Mouse (Mus musculus) c-Kit-positive CD71-positive TER-119-positive erythroid progenitor cells, embryonic 14.5 days (primary cell): ENCODE data around the gene Diras2.
"Not testable (repeated sequence)": the region's sequence is repeated elsewhere in the genome, so short reads cannot be mapped to it uniquely, and the experiment has no call there.

ENCODE experiments used
- DNase-seq: peaks from one replicate; pipeline ENCODE4 v3.0.0-alpha.2; 2013; ENCODE audit warnings: low spot score

The Diras2 gene

DNA sequence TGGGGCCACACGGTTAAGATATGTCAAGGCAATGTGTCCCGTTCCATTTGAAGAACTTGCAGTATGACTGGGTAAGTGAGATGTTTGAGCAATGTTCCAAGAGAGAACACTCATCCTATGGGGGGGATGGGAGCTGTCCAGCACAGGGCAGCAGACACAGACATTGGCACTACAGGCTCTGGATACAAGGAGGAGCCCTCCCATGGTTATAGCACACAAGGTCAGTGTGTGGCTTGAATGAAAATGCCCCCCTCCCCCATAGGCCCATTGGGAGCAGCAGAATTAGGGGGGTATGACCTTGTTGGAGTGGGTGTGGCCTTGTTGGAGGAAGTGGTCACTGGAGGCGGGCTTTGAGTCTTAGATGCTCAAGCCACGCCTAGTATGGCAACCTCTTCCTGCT is 12.7 kb downstream of the Diras2 start:
- DNase-seq: no peak

DNA sequence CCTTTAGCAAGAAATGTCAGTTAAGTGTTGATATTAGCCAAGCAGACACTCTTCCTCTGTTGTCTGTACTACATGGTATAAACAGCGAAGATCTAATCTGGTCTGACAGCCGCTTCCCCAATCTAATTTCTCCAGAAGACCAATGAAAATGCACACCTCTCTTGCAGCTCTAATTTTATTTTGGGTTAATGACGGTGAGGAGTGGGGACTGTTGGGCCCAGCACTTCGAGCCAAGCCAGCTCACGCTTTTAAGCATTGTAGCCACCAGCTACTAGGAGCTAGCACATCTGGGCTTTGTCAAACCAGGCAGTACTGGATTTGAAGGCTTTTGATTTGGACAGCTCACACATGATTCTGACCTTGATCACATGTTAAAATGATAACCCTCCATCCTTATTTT is 14.1 kb downstream of the Diras2 start:
- DNase-seq: no peak

DNA sequence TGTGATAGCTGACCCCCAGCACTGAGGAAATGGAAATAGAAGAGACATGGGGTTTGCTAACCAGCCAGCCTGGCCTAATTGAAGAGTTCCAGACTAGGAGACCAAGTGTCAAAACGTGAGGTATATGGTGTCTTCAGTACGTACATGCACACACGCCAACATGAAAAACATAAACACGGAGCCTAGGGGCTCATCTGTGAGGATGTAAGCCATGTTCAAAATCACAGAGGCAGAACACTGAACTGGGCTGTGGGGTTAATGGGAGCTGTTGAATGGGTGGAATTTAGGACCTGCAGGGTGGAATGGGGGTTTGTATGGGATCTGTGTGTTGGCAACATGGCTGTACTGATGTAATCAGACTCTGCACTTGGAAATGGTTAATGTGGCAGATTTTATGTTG is 14.5 kb downstream of the Diras2 start:
- DNase-seq: no peak

DNA sequence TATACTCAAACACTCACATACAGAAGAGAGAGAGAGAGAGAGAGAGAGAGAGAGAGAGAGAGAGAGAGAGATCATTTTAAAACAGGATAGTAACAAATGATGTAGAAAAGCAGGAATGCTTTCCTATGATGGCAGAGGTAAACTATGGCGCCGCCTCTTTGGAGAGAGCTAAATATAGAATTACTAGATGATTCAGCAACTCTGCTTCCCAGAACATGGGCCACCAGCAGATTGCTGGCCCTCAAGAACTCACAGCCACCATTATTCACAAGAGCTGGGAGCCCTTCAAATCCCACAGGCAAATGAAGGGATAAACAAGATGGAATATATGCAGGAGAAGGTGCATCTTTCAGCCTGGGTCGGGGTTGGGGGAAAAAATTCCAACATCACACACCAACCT is 15.0 kb downstream of the Diras2 start:
- no peak for DNase-seq

DNA sequence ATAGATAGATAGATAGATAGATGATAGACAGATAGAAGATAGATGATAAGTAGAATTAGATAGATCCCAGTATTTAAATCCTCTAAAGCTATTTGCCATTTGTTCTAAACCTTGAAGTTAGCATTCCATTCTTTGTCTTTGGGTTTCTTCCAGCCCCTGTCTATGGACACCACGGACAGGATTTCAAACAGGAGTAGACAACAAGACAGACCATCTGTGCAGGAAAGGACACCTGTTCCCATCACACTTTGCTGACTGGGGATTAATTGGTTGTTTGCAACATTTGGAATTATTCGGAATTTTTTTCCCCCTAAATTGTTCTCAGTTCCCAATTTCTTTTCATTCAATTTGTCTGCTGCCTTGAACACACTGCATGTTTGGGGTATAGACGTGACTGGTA is 17.5 kb downstream of the Diras2 start:
- no peak for DNase-seq

DNA sequence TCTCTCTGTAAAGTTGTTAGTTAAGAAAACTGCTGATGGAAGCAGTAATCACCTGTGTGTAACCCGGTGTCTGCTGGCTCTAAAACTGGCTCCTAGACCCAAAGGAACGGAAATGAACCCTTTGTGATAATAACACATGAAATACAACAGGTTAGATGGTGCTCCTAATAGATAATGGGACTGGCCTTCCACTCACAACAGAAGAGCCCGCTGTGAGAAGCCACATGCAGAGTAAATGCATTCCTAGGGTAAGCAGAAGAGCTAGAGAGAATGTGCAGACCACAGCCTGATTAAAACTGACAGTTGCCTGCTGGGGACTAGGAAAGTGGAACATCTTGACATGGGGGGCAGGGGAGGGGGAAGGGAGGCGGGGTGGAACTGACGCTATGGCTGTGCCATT is 18.7 kb downstream of the Diras2 start:
- no peak for DNase-seq

DNA sequence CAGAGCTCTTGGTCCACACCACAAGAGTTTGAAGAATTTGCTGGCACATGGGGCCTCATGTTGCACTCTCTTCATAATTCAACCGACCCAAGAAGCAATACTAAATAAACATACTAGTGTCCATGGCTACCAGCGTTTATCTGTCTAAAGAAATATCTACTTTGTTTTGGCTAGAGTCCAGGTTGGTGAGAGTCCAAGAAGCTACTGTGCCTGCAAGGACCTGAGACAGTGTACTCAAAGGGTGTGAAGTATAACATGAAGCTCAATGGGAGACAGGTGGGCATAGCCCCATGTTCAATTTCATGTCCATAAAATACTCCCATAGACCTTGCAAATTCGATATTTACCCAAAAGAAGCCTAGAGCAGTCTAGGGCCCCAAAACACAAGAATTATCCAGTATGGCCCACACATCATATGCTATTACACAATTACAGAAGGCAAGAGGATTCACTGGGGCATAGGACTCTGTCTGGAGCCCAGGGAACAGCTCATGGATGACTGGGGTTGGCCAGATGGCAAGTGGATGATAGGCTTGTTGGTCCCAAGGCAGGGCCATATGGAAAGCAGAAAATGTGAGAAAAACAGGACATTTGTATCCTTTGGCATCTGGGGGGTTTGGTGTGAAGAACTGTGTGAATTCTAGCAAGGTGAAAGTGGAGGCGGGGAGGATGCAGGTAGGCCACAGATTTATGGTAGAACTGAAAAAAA is 20.8 kb downstream of the Diras2 start:
- no peak for DNase-seq

DNA sequence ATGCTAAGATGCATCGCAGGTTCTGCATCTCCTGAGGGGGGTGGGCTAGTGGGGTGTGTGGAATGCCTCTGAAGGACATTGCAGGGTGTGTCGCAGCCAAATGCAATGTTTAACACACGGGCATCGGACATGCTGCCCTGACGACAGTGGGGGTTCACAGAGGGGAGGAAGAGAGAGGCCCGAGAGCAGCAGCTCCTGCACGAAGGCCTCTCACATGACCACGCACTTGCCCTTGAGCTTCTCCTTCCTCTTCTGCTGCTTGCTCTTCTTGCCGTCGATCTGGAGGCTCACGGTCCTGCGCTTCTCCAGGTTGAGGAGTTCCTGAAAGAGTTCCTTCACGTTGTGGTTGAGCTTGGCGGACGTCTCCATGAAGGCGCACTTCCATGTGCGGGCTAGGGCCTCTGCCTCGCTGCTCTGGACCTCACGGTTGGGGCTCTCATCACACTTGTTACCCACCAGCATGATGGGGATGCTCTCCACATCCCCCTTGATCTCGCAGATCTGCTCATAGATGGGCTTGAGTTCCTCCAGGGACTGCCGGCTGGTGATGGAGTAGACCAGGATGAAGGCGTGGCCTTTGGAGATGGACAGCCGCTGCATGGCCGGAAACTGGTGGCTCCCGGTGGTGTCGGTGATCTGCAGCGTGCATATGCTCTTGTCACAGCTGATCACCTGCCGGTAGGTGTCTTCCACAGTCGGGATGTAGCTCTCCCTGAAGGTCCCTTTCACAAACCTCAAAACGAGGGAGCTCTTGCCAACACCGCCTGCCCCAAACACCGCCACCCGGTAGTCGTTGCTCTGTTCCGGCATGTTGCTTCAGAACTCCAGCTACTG is 23.4 kb downstream of the Diras2 start:
- no peak for DNase-seq

DNA sequence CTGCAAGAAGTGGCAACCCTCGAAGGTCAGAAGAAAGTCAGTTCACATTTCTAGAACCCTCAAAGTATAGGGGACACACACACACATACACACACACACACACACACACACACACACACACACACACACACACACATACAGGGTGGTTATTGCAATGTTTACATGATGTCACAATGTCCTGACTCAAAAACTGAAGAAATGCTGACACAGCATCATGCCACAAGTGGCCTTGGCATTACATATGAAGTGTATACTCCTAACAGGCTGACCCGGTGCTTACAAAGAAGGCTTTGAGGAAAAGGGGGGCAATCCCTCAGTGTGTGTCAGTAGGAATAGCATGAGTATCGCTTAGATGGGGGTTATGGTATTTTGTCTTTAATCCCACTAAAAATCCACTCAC is 24.3 kb downstream of the Diras2 start:
- not testable (repeated sequence) for DNase-seq

DNA sequence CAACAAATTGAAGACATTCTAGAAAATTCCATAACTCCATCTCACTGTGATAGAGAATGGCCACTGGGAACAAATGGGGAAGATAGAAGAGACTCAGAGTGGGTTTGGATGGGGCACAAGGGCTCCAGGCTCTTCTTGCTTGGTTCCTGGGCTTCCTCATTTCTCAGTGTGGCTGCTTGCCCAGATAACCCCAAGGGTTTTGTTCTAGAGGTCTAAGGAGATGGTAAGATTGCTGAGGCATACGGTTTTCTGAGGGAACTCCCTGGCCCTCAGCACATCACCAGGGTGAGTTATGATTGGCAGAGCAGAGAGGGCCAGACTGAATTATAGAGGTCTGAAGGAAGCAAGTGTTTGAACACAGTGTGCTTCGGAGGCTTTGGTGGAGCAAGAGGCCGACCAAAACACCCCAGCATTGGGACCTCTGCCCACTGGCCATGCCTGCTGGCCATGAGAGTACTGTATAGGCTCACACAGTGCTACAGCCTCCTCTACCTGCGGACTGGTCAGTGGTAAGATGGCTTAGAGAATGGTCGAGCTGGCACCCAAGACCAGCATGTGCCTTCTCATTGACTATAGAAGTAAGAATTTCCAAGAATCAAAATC is 25.3 kb downstream of the Diras2 start:
- DNase-seq: not testable (repeated sequence)

DNA sequence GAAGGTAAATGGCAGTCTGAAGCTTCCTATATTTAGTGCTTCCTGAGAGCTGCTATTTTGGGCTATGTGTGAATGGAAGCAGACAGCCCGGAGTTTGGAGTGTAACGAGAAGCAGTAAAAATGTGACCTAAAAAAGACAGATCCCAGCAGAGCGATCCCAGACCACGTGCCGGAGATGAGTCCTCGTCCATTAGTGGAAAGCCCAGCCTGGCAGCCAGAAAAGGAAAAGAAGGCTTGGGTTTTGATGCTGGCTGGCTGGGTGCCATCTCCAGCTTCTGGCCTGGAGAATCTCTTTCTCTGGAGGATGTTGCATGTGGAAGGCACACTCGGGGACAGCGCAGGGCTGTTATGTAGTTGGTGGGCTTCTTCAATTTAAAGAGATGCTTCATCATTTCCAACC is 29.4 kb downstream of the Diras2 start:
- no peak for DNase-seq

DNA sequence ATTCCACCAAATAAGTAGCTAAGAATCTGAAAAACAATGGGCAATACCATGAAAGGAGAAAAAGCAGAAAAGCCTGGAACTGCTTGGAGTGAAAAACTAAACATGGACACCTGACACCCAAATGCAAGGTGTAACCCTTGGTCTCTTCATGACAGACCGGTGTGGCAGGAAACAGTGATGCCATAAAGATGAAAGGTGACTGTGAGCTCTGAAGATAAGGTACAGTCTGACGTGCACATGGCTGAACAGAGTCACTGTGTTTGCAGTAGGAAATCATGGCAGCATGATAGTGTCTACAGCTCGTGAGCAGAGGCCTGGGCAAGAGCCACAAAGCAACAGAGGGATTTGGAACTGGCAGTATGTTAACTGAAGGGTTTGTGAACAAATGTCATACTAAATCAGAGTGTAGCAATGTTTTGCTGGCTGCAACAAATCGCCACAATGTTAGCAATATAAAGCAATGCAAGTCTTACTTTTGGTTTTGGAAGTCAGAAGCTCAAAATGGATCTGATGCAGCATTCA is 34.0 kb downstream of the Diras2 start:
- DNase-seq: no peak

DNA sequence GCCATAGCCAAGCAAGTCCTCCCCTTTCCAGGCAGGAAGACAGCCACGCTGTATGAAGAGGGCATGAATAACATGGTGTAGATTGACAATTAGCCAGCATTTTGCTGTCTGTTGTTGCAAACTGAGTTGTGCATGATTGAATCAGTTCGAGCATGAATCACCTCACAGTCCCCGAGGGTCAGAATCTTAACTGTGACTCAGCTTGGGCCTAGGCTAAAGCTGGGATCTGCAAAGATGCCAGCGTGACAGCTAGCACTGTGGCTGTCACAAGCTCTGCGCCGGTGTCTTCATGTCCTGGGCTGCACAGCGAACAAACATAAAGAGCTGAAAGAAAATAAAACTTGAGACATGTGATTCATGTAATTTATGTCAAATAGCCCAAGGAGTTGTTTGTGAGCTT is 42.3 kb downstream of the Diras2 start:
- no peak for DNase-seq

DNA sequence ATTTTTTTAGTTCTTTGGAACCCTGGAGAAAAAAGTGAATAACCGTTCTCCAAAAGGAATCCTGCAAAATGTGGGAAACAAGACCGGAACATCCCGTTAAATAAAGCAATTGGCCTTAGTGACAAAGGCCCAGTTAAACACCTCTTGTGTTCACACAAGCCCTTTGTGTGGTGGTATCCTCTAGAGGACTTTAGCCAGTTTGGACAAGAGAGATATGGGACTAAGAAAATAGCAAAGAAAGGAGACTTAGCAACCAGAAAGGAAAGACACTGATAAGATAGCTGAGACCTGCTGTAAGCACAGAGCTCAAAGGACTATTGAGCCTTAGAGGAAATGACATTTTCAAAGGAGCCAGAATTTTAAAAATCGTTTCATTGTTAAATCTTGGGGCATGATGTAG is 47.0 kb downstream of the Diras2 start:
- DNase-seq: no peak

DNA sequence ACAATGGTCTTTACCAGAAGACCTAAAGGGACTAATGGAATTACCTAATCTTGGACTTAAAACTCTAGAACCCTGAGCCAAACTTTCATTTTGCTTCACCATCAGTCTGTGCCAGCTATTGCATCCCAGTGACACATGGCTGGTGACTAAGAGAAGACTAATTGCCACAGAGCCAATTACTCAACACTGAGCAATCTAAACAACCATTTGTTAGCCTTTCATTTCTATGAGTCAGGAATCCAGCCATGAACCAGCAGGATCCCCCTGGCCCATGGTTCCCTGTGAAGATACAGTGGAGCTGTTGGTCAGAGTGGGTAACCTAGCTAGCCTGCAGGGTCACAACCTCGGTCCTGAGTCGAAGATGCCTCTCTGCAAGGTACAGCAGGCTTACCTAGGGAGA is 49.3 kb downstream of the Diras2 start:
- DNase-seq: no peak

DNA sequence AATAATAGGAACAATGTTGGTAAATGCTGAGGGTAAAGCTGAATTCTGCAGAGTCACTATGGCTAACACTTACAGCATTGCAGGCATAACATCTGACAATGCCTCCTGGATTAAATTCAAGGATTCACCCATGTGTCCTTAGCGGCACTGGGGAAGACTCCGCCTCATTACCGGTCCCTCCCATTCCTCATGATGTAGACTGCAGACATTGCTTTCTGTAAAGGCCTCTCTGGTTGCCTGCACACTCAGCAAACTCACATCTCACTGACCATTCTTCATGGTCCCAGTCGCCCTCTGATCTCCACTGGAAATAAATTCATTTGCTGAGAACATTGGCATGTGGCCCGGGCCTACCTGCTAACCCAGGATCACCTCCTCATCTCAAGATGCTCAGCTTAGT is 51.9 kb downstream of the Diras2 start:
- no peak for DNase-seq

DNA sequence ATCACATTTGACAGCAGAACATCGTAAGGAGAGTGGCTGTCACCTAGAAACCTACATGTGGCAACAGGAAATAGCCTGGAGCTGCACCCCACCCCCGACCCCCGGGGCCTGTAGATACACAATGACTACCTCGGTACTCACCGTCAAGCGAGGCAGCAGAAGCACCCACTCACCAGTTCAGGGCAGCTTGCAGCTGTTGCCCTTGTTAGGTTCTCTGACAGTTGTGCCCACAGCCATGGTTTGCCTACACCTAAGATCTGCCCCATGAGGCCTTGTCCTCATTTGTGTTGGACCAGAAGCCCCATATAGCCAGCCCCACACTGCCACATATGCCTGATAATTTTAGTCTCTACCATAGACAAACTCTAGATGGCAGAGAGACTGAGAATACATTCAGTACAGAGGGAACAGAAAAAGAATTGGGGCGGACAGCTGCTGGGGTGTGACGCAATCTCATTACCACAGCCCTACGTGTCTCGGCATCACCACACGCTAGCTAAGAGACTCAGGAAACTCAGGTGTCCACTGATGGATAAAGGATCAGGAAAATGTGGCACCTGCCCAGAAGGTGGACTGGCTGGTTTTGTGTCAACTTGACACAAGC is 54.0 kb downstream of the Diras2 start:
- no peak for DNase-seq

DNA sequence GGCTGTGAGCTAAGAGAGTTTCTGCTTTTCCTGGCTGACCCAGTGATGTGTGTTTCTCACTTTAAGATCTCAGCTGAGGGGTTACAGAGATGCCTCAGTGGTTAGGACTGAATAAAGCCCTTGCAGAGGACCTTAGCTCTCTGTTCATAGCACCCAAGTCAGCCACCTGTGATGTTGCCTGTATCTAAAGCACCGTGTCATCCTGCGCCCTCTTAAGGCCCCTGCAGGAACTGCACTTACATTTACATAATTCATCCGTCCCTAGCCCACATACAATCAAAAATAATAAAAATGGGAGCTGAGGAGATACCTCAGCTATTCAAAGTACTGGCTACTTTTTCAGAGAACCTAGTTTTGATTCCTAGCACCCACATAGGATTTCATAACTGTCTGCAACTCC is 54.9 kb downstream of the Diras2 start:
- DNase-seq: peak; percentile 11

DNA sequence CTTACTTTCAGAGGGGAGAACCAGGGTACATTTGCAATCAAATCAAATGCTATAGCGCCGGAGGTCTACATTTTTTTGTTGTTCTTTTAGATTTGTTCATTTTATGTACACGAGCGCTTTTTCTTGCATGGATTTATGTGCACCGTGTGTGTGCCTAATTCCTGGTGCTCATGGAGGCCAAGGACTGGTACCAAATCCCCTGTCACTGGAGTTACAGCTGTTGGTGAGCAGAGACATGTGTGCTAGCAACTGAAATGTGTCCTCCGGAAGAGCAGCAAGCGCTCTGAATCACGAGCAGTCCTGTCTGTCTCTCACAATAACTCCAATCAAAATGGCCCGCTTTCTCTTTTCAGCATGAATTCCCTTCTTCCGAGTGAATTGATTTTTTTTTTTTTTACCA is 55.8 kb downstream of the Diras2 start:
- no peak for DNase-seq

DNA sequence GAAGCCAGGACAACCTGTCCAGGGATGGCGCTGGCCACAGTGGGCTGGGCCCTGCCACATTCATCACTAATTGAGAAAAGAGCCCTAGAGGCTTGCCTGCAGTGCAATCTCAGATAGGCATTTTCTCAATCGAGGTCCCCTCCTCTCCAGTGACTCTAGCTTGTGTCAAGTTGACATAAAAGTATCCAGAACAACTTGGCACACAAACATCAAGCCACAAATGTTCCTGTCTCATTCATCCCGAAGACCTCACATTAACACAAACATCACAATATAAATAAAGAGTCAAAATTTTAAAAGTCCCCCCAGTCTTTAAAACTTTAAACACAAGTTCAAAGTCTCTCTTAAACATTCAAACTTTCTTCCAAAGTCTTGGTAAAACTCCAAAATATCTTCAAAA is 56.3 kb downstream of the Diras2 start:
- no peak for DNase-seq

DNA sequence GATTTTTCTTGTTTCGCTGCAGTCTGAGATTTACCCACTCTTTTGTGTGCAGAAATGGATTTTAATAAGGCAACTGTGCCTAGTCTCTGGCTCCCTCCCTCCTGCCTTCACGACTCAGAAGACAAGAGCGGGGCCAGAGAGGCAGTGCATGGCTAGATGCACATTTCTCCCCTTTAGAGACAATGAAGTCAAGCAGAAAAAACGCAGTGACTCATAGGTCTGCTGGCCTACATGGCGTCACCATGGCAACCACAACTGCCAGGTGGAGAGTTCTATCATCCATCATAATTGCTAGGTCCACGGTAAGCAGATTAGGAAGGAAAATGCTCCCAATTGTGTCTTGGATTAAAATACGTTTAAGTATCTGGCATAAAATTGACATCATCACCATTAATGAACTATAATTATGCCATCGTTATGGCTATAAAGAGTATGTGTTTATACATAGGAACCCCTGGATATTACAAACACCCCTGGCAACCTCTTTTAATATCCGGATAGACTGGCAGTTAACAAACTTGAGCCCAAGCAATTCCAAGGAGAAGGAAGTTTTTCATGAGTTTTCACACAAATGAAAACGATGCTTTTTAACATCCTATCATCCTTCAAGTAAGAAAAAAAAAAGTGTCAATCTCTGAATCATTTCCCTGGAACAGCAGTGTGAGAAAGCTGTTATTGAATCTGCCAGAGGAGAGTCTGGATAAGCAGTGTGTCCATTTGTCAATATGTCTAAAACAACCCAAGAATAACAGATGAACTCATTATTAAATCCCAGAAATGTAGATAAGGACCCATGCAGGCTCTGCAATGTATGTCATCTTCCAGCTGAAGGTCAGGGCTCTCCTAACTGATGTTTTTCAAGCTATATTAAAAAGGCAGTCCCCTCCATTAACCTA is 61.0 kb downstream of the Diras2 start:
- no peak for DNase-seq

DNA sequence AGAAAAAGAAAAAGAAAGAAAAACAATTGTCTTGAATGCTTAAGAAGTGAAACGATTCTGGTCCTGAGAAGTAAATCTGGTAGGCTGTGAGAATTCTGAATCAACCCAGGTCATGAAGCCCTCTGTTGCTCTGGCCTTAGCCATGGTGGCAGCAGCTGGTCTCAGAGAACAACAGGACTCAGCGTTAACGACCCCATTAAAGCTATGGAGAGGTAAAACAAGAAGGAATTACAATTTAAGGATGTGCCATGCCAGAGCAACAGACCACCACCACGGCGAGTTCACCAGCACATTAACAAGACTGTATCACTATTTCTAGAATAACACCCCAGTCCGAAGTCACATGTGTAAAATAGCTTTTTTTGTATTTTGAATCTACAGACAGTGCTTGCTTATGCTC is 65.9 kb downstream of the Diras2 start:
- no peak for DNase-seq
